Mouse (Mus musculus): Measurements from ENCODE around the gene Lmx1b. TPM values are rescaled to one million over a fixed set of nuclear protein-coding genes. Genes with fewer than 3 reads are reported as not detected.

Lmx1b gene
- polyA plus RNA-seq, 1 experiment from 2014 or later, result not detected

GRCm38 (mm10) chr2:33592931-33593555, 47.3 kb downstream of the Lmx1b start:
- ATAC-seq (ENCODE audit: low read depth) (no peak), DNase-seq (no peak)
- no peak overlapping the region for H3K4me3 ChIP-seq (replicated peaks)
- no peak overlapping the region for H3K4me2 ChIP-seq
- peaks cover 10% of the 10 kb centered on the region for H3K27me3 ChIP-seq
- WGBS (ENCODE audit: insufficient replicate concordance), result 27% methylated on average over 12 of the region's 12 CpGs
- H3K36me3 ChIP-seq, result no peaks in the 10 kb centered on the region
- peaks cover 5% of the 10 kb centered on the region; the same call in 1 of the 2 replicates for H3K4me1 ChIP-seq (replicated peaks)
- no peaks in the 10 kb centered on the region for H3K9me3 ChIP-seq (replicated peaks)
- H3K9ac ChIP-seq, result no peak overlapping the region
- no peak overlapping the region for H3K27ac ChIP-seq

- peaks cover 30% of the 10 kb centered on the region for H3K27me3 ChIP-seq
- WGBS (ENCODE audit: insufficient replicate concordance), result 57% methylated on average over 9 of the region's 9 CpGs
- H3K9me3 ChIP-seq (replicated peaks), result no peaks in the 10 kb centered on the region
- peaks cover 5% of the 10 kb centered on the region; the same call in 1 of the 2 replicates for H3K4me1 ChIP-seq (replicated peaks)
- ATAC-seq (ENCODE audit: low read depth), result no peak
- no peak overlapping the region for H3K9ac ChIP-seq
- no peak overlapping the region for H3K27ac ChIP-seq
- H3K4me3 ChIP-seq (replicated peaks), result no peak overlapping the region
- H3K36me3 ChIP-seq, result no peaks in the 10 kb centered on the region
- no peak overlapping the region for H3K4me2 ChIP-seq
- no peak for DNase-seq
Measured at GRCm38 (mm10) chr2:33589280-33589679, 51.0 kb downstream of the Lmx1b start.

GRCm38 (mm10) chr2:33584937-33585910, 55.1 kb downstream of the Lmx1b start:
- WGBS (ENCODE audit: insufficient replicate concordance), result 38% methylated on average over 29 of the region's 29 CpGs
- no peak overlapping the region; the same call in 1 of the 2 replicates for H3K9ac ChIP-seq

DNA sequence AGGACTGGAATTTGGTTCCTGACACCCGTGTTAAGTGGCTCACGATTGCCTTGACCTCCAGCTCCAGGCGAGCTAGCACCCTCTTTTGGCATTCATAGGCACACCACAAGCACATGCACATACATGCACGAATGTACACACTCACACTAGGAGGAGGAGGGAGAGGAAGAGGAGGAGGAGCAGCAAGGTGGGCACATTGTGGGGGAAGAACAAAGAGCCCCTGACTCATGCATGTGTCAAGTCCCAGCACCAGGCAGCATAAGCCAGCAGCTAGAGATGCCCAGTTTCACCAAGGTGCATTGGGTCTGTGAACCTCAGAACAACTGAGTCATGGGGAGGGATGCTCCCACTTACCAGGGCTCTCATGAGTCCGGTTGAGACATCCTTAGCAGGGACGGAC, 56.5 kb downstream of the Lmx1b start:
- ATAC-seq (ENCODE audit: low read depth), result no peak
- H3K27me3 ChIP-seq, result peaks cover 80% of the 10 kb centered on the region
- no peaks in the 10 kb centered on the region for H3K36me3 ChIP-seq
- no peak overlapping the region for H3K27ac ChIP-seq
- DNase-seq, result no peak
- no peak overlapping the region for H3K4me3 ChIP-seq (replicated peaks)
- H3K4me2 ChIP-seq, result no peak overlapping the region
- H3K9me3 ChIP-seq (replicated peaks), result no peaks in the 10 kb centered on the region
- WGBS (ENCODE audit: insufficient replicate concordance), result 11% methylated on average over 6 of the region's 6 CpGs
- H3K4me1 ChIP-seq (replicated peaks), result peaks cover 13% of the 10 kb centered on the region
- H3K9ac ChIP-seq, result no peak overlapping the region

More at GRCm38 (mm10) chr2:33584937-33585910, 55.1 kb downstream of the Lmx1b start:
- Histone ChIP-seq H3K4me2 (no peak overlapping the region), H3K36me3 (no peaks in the 10 kb centered on the region), H3K27me3 (peaks cover 71% of the 10 kb centered on the region), H3K4me1 (replicated peaks) (peaks cover 12% of the 10 kb centered on the region), H3K4me3 (replicated peaks) (no peak overlapping the region), H3K9me3 (replicated peaks) (no peaks in the 10 kb centered on the region), H3K27ac (no peak overlapping the region)
- DNase-seq (no peak), ATAC-seq (ENCODE audit: low read depth) (no peak)

DNA sequence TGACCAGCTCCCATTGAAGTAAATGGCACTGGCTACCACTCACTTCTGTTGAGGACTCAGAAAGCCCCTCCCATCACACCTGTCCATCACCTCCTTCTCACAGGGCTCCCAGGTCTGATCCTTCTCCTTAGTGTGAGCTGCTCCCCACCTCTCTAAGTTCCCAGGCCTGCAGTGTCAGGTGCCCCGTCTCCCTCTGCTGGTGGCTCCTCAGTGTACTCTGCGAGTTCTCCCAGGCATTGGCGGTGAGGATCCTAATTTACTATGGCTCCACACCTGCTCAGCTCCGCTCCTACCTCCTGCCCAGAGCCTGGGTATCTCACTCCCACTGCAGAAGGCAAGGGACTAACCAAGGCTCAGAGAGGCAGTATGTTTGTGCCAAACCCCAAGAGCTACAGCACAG, 57.0 kb downstream of the Lmx1b start:
- H3K9me3 ChIP-seq (replicated peaks), result no peaks in the 10 kb centered on the region
- H3K27ac ChIP-seq, result 0 out of 2 replicates have a peak overlapping the region, but pooled peaks have one; percentile 47
- H3K4me2 ChIP-seq, result no peak overlapping the region
- peaks cover 13% of the 10 kb centered on the region for H3K4me1 ChIP-seq (replicated peaks)
- no peak; the same call in 1 of the 2 replicates for ATAC-seq (ENCODE audit: low read depth)
- no peak for DNase-seq
- no peak overlapping the region for H3K4me3 ChIP-seq (replicated peaks)
- H3K27me3 ChIP-seq, result peaks cover 84% of the 10 kb centered on the region
- 7% methylated on average over 4 of the region's 4 CpGs for WGBS (ENCODE audit: insufficient replicate concordance)
- no peak overlapping the region for H3K9ac ChIP-seq
- no peaks in the 10 kb centered on the region for H3K36me3 ChIP-seq

- DNase-seq (peak; percentile 9), ATAC-seq (ENCODE audit: low read depth) (peak; percentile 78)
- Histone ChIP-seq H3K4me3 (replicated peaks) (no peak overlapping the region), H3K9me3 (replicated peaks) (no peaks in the 10 kb centered on the region), H3K27me3 (peaks cover 90% of the 10 kb centered on the region), H3K36me3 (no peaks in the 10 kb centered on the region), H3K4me2 (0 out of 2 replicates have a peak overlapping the region, but pooled peaks have one; percentile 17), H3K27ac (peak overlapping the region; percentile 47; the same call in 1 of the 2 replicates), H3K9ac (no peak overlapping the region), H3K4me1 (replicated peaks) (peaks cover 13% of the 10 kb centered on the region)
- WGBS (ENCODE audit: insufficient replicate concordance), result 9% methylated on average over 3 of the region's 5 CpGs
Measured at GRCm38 (mm10) chr2:33582457-33583060, 57.8 kb downstream of the Lmx1b start.

DNA sequence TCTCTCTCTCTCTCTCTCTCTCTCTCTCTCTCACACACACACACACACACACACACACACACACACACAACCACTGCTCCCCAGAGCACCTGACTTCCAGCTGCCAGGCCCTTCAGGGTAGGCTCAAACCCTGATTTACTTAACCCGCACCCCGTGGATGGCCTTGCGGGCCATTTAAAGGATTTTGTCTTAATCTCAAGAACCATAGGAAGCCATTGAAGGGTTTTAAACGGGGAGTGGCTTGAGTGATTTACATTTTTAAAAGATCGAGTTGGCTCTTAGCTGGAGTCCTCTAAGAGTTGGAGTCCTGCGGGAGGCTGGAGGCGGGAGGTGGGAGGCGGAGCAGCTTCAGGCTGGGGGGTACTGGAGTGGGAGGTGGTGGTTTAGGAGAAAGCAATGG, 58.4 kb downstream of the Lmx1b start:
- Histone ChIP-seq H3K4me2 (peak overlapping the region; percentile 17; the same call in 1 of the 2 replicates), H3K9me3 (replicated peaks) (no peaks in the 10 kb centered on the region), H3K36me3 (no peaks in the 10 kb centered on the region), H3K9ac (no peak overlapping the region), H3K4me1 (replicated peaks) (peaks cover 13% of the 10 kb centered on the region), H3K27ac (no peak overlapping the region), H3K4me3 (replicated peaks) (no peak overlapping the region), H3K27me3 (peaks cover 94% of the 10 kb centered on the region)
- WGBS (ENCODE audit: insufficient replicate concordance), result 12% methylated on average over 8 of the region's 8 CpGs
- ATAC-seq (ENCODE audit: low read depth) (no peak), DNase-seq (no peak)

GRCm38 (mm10) chr2:33581449-33581777, 58.9 kb downstream of the Lmx1b start:
- Histone ChIP-seq H3K27me3 (peaks cover 96% of the 10 kb centered on the region), H3K4me3 (replicated peaks) (no peak overlapping the region), H3K9ac (no peak overlapping the region), H3K4me1 (replicated peaks) (peaks cover 13% of the 10 kb centered on the region), H3K36me3 (no peaks in the 10 kb centered on the region), H3K4me2 (peak overlapping the region; percentile 55), H3K27ac (no peak overlapping the region), H3K9me3 (replicated peaks) (no peaks in the 10 kb centered on the region)
- ATAC-seq (ENCODE audit: low read depth), result no peak
- DNase-seq, result no peak
- WGBS (ENCODE audit: insufficient replicate concordance), result 7% methylated on average over 6 of the region's 6 CpGs

- peak overlapping the region; percentile 55 for H3K4me2 ChIP-seq
- DNase-seq (no peak), ATAC-seq (ENCODE audit: low read depth) (no peak)
- no peaks in the 10 kb centered on the region for H3K36me3 ChIP-seq
- peaks cover 94% of the 10 kb centered on the region for H3K27me3 ChIP-seq
- peak overlapping the region; percentile 23 for H3K4me3 ChIP-seq (replicated peaks)
- no peaks in the 10 kb centered on the region for H3K9me3 ChIP-seq (replicated peaks)
- H3K9ac ChIP-seq, result no peak overlapping the region
- H3K27ac ChIP-seq, result no peak overlapping the region
- H3K4me1 ChIP-seq (replicated peaks), result peaks cover 13% of the 10 kb centered on the region
- 3% methylated on average over 34 of the region's 34 CpGs for WGBS (ENCODE audit: insufficient replicate concordance)
Measured at GRCm38 (mm10) chr2:33580697-33581448, 59.4 kb downstream of the Lmx1b start.

DNA sequence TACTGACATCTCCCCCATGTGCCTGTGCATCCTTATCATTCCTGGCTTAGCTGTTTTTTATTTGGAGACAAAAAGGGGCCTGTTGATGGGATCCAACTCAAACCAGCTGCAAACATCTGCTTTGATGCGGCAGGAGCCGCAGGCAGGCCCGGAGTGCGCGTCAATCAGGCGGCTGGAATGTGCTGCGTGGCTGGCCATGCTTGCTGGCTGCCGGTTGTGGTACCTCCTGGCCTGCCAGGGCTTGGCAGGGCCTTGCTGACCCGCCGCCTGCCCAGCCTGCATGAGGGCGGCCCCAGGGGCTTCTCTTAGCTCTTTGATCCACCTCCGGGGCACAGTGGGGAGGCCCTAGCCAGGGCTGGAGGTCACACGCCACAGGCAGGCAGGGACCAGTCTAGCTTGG, 64.9 kb downstream of the Lmx1b start:
- no peak overlapping the region for H3K4me3 ChIP-seq (replicated peaks)
- H3K27me3 ChIP-seq, result peaks cover 78% of the 10 kb centered on the region
- no peaks in the 10 kb centered on the region for H3K36me3 ChIP-seq
- H3K27ac ChIP-seq, result no peak overlapping the region
- ATAC-seq (ENCODE audit: low read depth), result no peak
- DNase-seq, result no peak
- H3K4me2 ChIP-seq, result no peak overlapping the region
- H3K9ac ChIP-seq, result no peak overlapping the region
- no peaks in the 10 kb centered on the region for H3K9me3 ChIP-seq (replicated peaks)
- WGBS (ENCODE audit: insufficient replicate concordance), result 20% methylated on average over 13 of the region's 13 CpGs
- H3K4me1 ChIP-seq (replicated peaks), result peaks cover 3% of the 10 kb centered on the region; the same call in 1 of the 2 replicates
